Mouse (Mus musculus): ENCODE measurements around the gene Gm20422. TPM values are rescaled to one million over a fixed set of nuclear protein-coding genes. Genes with fewer than 3 reads are reported as not detected.

The Gm20422 gene
- polyA plus RNA-seq (2011; ENCODE audit: insufficient read depth, insufficient read length, low read depth, missing spikeins) = not detected in 2 replicates

GRCm38 (mm10) chr8:69774503-69775148, at the start of gene Gm20422:
TSS of gene Gm20422 (minus strand) at chr8:69774886.
- Histone ChIP-seq H3K27ac (ENCODE audit: insufficient read depth, low read length) (peak within 1 kb of the TSS; percentile 92), H3K4me1 (ENCODE audit: control insufficient read depth, insufficient read depth, low read length) (no peaks in the 10 kb centered on the region), H3K4me3 (ENCODE audit: low read depth, low read length) (peak within 1 kb of the TSS; percentile 91), H3K9me3 (replicated peaks; ENCODE audit: control insufficient read depth, insufficient read depth, low read length, poor library complexity, severe bottlenecking) (no peaks in the 10 kb centered on the region), H3K36me3 (ENCODE audit: control insufficient read depth, insufficient read depth, low read length, poor library complexity, severe bottlenecking) (peaks cover 8% of the 10 kb centered on the region), H3K9ac (ENCODE audit: low read depth, poor library complexity, severe bottlenecking) (peak within 1 kb of the TSS; percentile 81), H3K27me3 (ENCODE audit: control insufficient read depth, insufficient read depth, low read length, poor library complexity, severe bottlenecking) (no peaks in the 10 kb centered on the region)
- TF ChIP-seq EP300 (IDR thresholded peaks at IDR 0.05; ENCODE audit: insufficient read depth, low read depth, low read length) (no peak), CTCF (IDR thresholded peaks at IDR 0.05; ENCODE audit: low read depth, low read length) (no peak), POLR2A (IDR thresholded peaks at IDR 0.05; ENCODE audit: insufficient read depth, low read length) (peak; percentile 74)

- H3K36me3 ChIP-seq (ENCODE audit: control insufficient read depth, insufficient read depth, low read length, poor library complexity, severe bottlenecking) = no peaks in the 10 kb centered on the region
- H3K4me3 ChIP-seq (ENCODE audit: low read depth, low read length) = peak within 1 kb of the TSS; percentile 84
- TF ChIP-seq EP300 (IDR thresholded peaks at IDR 0.05; ENCODE audit: insufficient read depth, low read depth, low read length) (no peak), POLR2A (IDR thresholded peaks at IDR 0.05; ENCODE audit: insufficient read depth, low read length) (peak; percentile 81)
- H3K27me3 ChIP-seq (ENCODE audit: control insufficient read depth, insufficient read depth, low read length, poor library complexity, severe bottlenecking) = no peaks in the 10 kb centered on the region
- peak within 1 kb of the TSS; percentile 52 for H3K27ac ChIP-seq (ENCODE audit: insufficient read depth, low read length)
- peak within 1 kb of the TSS; percentile 67 for H3K9ac ChIP-seq (ENCODE audit: low read depth, poor library complexity, severe bottlenecking)
- no peaks in the 10 kb centered on the region for H3K9me3 ChIP-seq (replicated peaks; ENCODE audit: control insufficient read depth, insufficient read depth, low read length, poor library complexity, severe bottlenecking)
- no peaks in the 10 kb centered on the region for H3K4me1 ChIP-seq (ENCODE audit: control insufficient read depth, insufficient read depth, low read length)
Measured at GRCm38 (mm10) chr8:69822386-69823191, 47.9 kb upstream of the Gm20422 start, which contains the start of gene Lpar2. TSS of gene Lpar2 (plus strand) at chr8:69822429.

GRCm38 (mm10) chr8:69821971-69822385, 47.3 kb upstream of the Gm20422 start:
- Histone ChIP-seq H3K9ac (ENCODE audit: low read depth, poor library complexity, severe bottlenecking) (peak overlapping the region; percentile 67), H3K9me3 (replicated peaks; ENCODE audit: control insufficient read depth, insufficient read depth, low read length, poor library complexity, severe bottlenecking) (no peaks in the 10 kb centered on the region), H3K27me3 (ENCODE audit: control insufficient read depth, insufficient read depth, low read length, poor library complexity, severe bottlenecking) (no peaks in the 10 kb centered on the region), H3K27ac (ENCODE audit: insufficient read depth, low read length) (peak overlapping the region; percentile 51), H3K4me1 (ENCODE audit: control insufficient read depth, insufficient read depth, low read length) (no peaks in the 10 kb centered on the region), H3K36me3 (ENCODE audit: control insufficient read depth, insufficient read depth, low read length, poor library complexity, severe bottlenecking) (no peaks in the 10 kb centered on the region), H3K4me3 (ENCODE audit: low read depth, low read length) (peak overlapping the region; percentile 59)
- TF ChIP-seq CTCF (IDR thresholded peaks at IDR 0.05; ENCODE audit: low read depth, low read length) = no peak
- peak; percentile 27 for TF ChIP-seq POLR2A (IDR thresholded peaks at IDR 0.05; ENCODE audit: insufficient read depth, low read length)

- H3K4me1 ChIP-seq (ENCODE audit: control insufficient read depth, insufficient read depth, low read length) = peaks cover 3% of the 10 kb centered on the region
- no peaks in the 10 kb centered on the region for H3K27me3 ChIP-seq (ENCODE audit: control insufficient read depth, insufficient read depth, low read length, poor library complexity, severe bottlenecking)
- no peaks in the 10 kb centered on the region for H3K36me3 ChIP-seq (ENCODE audit: control insufficient read depth, insufficient read depth, low read length, poor library complexity, severe bottlenecking)
- no peaks in the 10 kb centered on the region for H3K9me3 ChIP-seq (replicated peaks; ENCODE audit: control insufficient read depth, insufficient read depth, low read length, poor library complexity, severe bottlenecking)
- no peak overlapping the region for H3K9ac ChIP-seq (ENCODE audit: low read depth, poor library complexity, severe bottlenecking)
- no peak overlapping the region for H3K4me3 ChIP-seq (ENCODE audit: low read depth, low read length)
- TF ChIP-seq CTCF (IDR thresholded peaks at IDR 0.05; ENCODE audit: low read depth, low read length) = no peak
- no peak for TF ChIP-seq POLR2A (IDR thresholded peaks at IDR 0.05; ENCODE audit: insufficient read depth, low read length)
- no peak for TF ChIP-seq EP300 (IDR thresholded peaks at IDR 0.05; ENCODE audit: insufficient read depth, low read depth, low read length)
- no peak overlapping the region for H3K27ac ChIP-seq (ENCODE audit: insufficient read depth, low read length)
Measured at GRCm38 (mm10) chr8:69820466-69820865, 45.8 kb upstream of the Gm20422 start.

- TF ChIP-seq CTCF (IDR thresholded peaks at IDR 0.05; ENCODE audit: low read depth, low read length) (no peak), EP300 (IDR thresholded peaks at IDR 0.05; ENCODE audit: insufficient read depth, low read depth, low read length) (no peak), POLR2A (IDR thresholded peaks at IDR 0.05; ENCODE audit: insufficient read depth, low read length) (no peak)
- no peaks in the 10 kb centered on the region for H3K36me3 ChIP-seq (ENCODE audit: control insufficient read depth, insufficient read depth, low read length, poor library complexity, severe bottlenecking)
- no peaks in the 10 kb centered on the region for H3K27me3 ChIP-seq (ENCODE audit: control insufficient read depth, insufficient read depth, low read length, poor library complexity, severe bottlenecking)
- H3K4me3 ChIP-seq (ENCODE audit: low read depth, low read length) = no peak overlapping the region
- no peaks in the 10 kb centered on the region for H3K9me3 ChIP-seq (replicated peaks; ENCODE audit: control insufficient read depth, insufficient read depth, low read length, poor library complexity, severe bottlenecking)
- no peak overlapping the region for H3K9ac ChIP-seq (ENCODE audit: low read depth, poor library complexity, severe bottlenecking)
- peaks cover 3% of the 10 kb centered on the region for H3K4me1 ChIP-seq (ENCODE audit: control insufficient read depth, insufficient read depth, low read length)
- H3K27ac ChIP-seq (ENCODE audit: insufficient read depth, low read length) = no peak overlapping the region
Measured at GRCm38 (mm10) chr8:69815396-69815795, 40.7 kb upstream of the Gm20422 start.

GRCm38 (mm10) chr8:69814881-69815280, 40.2 kb upstream of the Gm20422 start:
- H3K9me3 ChIP-seq (replicated peaks; ENCODE audit: control insufficient read depth, insufficient read depth, low read length, poor library complexity, severe bottlenecking) = no peaks in the 10 kb centered on the region
- no peak overlapping the region for H3K4me3 ChIP-seq (ENCODE audit: low read depth, low read length)
- H3K4me1 ChIP-seq (ENCODE audit: control insufficient read depth, insufficient read depth, low read length) = peaks cover 3% of the 10 kb centered on the region
- no peaks in the 10 kb centered on the region for H3K36me3 ChIP-seq (ENCODE audit: control insufficient read depth, insufficient read depth, low read length, poor library complexity, severe bottlenecking)
- no peaks in the 10 kb centered on the region for H3K27me3 ChIP-seq (ENCODE audit: control insufficient read depth, insufficient read depth, low read length, poor library complexity, severe bottlenecking)
- no peak for TF ChIP-seq POLR2A (IDR thresholded peaks at IDR 0.05; ENCODE audit: insufficient read depth, low read length)
- TF ChIP-seq CTCF (IDR thresholded peaks at IDR 0.05; ENCODE audit: low read depth, low read length) = no peak
- TF ChIP-seq EP300 (IDR thresholded peaks at IDR 0.05; ENCODE audit: insufficient read depth, low read depth, low read length) = no peak
- no peak overlapping the region for H3K27ac ChIP-seq (ENCODE audit: insufficient read depth, low read length)
- H3K9ac ChIP-seq (ENCODE audit: low read depth, poor library complexity, severe bottlenecking) = no peak overlapping the region

Data from ES-Bruce4 (cell line).